Mouse (Mus musculus): ENCODE measurements around the gene Cd8a.

DNA sequence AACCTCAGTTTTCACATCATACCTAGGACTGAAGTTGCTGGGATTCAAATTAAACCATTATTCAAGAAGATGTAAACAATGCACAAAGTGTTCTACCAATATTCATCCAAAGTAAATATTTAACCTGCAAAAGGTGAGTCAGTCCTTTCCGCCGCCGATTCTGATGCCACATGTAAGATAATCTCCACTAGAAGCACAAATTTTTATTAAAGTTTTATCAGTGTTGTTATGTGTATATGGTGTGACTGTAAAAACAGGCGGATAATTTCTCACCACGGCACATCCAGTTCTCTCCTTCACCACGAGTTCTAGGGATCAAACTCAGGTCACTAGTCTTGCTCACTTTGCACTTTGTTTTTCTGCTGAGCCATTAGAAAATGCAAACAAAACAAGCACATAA is 47.6 kb downstream of the Cd8a start:
- no peak for TF ChIP-seq EP300 (IDR thresholded peaks at IDR 0.05)
- no peak for TF ChIP-seq CTCF (IDR thresholded peaks at IDR 0.05)

All from lung, postnatal 0 days (tissue).